Mouse (Mus musculus) effector memory CD4-positive, alpha-beta T cell, adult 5 months (primary cell): Measurements from ENCODE around the gene Npepl1. TPM values are rescaled to one million over a fixed set of nuclear protein-coding genes. Genes with fewer than 3 reads are reported as not detected.

ENCODE experiments used
- polyA plus RNA-seq: library from polyadenylated mRNA; unstranded; fragments of 100-300 nt; shearing (Covaris generic); gene quantifications from one replicate; pipeline ENCODE4 v1.2.1, GENCODE M21; 2017

Npepl1 gene
- polyA plus RNA-seq: 106 TPM

DNA sequence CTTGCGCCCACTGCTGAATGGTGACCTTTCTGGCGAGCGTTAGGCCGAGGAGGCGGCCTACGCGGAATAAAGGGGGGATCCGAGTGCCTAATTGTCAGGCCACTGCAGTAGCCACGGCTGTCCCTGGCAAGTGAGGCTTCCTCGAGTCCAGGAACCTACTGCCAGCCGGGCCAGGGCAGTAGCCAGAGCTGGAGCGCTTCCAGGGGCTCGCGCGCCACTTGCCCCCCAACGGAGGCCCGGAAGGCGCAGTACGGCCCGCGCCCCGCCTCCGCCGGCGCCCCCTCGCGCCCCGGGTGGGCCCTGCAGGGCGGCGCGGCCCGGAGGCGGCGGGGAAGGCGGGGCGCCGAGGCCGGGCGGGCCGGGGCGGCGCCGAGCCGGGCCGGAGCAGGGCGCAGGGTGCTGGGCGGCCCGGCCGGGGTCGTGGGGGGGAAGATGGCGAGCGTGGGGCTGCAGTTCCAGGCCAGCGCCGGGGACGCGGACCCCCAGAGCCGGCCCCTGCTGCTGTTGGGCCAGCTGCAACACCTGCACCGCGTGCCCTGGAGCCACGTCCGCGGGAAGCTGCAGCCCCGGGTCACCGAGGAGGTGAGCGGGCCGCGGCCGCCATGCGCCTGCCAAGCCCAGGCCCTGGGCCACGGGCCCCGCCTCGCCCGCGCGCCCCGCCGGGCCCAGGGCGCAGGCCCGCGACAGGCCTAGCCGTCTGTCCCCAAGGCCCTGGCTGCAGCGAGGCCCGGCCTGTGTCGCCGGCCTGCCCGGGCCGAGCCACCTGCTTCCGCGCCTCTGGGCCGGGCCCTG lies at the start of gene Npepl1:
TSS of gene Npepl1 (plus strand) at position 359 of the 792 bp plus-strand sequence.

GRCm38 (mm10) chr2:174075673-174076432 lies 34.3 kb upstream of the Npepl1 start, which contains the start of gene Stx16:
Gene Stx16, plus strand, starts transcription at chr2:174076308.

Other genes starting within 250 kb of the Npepl1 start
- 18.8 TPM for gene Stx16, start 34.0 kb upstream of the Npepl1 start, polyA plus RNA-seq
- 747 TPM for gene Gnas, start 174.0 kb downstream of the Npepl1 start, polyA plus RNA-seq
- 8.6 TPM for gene Gm20721, start 236.4 kb downstream of the Npepl1 start, polyA plus RNA-seq